Mouse (Mus musculus) cerebellum, postnatal 4 days (tissue): ENCODE results near the gene Tnp2.

Source experiments
- DNase-seq, 2 experiments: peaks; one replicate each; pipeline ENCODE4 v3.0.0; 2022; ENCODE audit warnings: low spot score in 2 of 2, mixed read lengths in 1 of 2

Gene Tnp2

DNA sequence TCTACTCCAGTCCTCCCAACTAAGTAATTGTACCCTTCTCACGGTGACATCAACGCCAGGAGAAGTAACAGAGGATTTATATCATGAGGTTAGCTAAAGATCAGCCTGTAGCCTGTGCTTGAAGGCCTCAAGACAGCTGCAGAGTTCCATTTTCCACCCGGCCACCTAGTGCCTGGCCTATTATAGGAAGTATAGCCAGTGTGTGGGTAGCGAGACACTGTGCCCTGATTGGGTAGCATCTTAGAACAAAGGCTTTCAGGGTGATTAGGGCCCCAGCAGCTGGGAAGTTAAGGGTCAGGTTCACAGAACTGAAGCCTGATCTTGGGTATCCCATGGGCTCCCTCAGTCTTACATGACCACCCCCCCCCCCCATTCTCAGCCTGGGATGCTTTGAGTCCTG is 406 bp upstream of the Tnp2 start:
- DNase-seq, result no peak

DNA sequence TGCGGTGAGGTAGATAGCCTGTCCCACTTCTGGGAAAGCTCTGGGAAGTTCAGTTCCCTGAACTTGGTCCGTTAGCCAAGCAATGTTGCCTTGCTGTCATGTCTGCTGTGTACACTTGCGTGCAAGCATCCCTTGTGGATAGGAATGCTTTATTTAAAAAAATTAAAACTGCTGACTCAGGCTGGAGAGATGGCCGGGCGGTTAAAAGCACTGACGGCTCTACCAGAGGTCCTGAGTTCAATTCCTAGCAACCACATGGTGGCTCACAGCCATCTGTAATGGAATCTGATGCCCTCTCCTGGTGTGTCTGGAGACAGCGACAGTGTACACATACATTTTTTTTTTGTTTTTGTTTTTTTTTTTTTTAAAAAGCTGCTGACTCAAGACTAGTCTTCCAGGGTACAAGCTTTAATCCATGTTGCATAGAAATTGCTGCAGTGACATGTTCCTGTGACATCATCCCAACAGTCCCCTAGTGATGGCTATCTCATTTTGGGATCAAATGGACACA is 857 bp downstream of the Tnp2 start:
- DNase-seq, result no peak

DNA sequence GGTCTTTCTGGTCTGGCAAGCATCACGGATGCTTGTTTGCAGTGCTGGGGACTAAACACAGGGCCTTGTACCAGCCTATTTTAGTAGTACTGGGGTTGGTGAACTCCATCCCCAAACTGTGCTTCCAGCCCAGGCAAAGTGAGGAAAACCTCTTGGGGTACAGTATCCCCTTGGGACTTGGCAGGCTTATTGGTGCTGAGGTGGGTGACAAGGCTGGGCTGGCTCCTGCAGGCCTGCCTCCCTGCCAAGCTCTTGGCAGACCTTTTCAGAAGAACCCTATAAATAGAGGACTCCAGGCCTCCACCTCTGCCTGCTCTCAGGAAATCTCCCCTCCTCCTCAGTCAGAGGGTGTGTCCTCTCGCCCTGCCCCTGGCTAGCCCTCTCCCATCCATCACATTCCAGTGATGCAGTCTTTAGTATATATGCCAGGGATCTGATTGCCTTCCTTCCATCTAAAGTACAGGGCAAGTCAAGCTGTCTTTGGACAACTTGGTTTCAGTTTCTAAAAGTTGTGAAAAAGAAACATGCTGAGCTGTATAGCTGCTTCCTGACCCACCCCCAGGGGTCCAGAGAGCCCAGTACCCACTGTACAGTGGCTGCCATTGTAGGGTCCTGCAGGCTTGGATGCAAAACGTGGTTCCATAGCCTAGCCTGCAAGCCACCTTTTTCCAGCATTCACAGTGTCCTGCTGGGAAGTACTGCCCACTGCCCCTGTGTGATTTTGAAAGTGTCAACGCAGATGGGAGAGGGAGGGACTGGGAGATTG is 1.5 kb downstream of the Tnp2 start:
- no peak for DNase-seq

DNA sequence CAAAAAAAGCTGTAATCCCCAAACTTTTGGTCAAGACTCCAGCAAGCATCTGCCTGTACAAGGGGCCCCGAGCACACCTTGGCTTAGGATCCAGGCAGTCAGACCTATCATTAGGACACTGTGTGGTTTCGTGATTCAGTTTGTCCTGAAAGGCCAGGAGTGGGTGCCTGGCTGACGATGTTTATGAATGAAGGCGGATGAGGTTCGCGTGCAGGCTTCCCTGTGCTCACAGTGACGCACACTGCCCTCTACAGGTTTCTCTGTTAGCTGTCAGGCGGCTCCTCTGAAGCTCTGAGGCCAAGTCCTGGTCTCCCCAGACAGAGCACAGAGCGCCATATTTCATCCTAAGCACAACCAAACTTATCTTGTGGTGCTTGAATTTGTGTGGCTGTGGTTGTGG is 2.2 kb downstream of the Tnp2 start:
- DNase-seq, result peak; percentile 60 to 78

DNA sequence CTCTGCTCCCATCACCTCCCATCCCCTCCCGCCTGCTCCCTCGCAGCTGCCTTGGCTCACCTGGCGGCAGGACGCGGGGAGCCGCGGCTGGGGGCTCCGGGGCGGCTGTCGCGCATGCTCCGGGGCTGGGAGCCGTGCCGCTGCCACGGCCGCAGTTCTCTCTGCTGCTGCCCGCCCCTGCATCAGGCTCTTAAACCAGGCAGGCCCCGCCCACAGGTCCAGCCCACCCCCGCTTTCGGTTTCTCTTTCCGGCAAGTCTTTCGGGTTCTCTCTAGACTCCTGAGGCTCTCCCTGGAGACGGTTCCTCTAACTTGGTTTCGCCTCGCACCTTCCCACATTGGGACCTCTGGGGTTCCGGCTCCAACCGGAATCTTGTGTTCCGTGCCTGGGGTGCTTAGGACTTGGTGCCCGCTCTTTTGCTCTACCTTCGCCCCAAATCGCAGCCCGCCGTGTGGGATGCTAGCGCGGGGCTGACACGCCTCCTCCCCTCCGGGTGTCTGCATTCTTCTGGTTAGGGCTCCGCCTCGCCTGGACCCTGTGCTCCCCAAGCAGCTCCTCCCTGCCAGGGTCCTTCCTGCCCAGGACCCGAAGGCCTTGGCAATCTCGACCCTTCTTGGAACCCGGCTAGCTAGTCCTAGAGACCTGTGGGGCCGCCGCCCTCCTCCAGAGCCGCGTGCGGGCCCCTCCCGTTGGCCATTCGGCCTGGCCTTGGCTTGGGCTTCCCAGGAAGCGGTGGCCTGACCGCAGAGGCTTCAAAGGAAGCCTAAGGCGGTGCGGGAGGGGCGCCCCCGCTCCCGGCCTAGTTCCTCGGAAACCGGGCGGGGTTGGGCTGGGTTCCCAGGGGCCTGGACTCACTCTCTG is 2.9 kb downstream of the Tnp2 start, which contains the start of gene Socs1:
TSS of gene Socs1 (minus strand) at position 166 of the 861 bp plus-strand sequence.
- DNase-seq, result peak; percentile 61 to 81

DNA sequence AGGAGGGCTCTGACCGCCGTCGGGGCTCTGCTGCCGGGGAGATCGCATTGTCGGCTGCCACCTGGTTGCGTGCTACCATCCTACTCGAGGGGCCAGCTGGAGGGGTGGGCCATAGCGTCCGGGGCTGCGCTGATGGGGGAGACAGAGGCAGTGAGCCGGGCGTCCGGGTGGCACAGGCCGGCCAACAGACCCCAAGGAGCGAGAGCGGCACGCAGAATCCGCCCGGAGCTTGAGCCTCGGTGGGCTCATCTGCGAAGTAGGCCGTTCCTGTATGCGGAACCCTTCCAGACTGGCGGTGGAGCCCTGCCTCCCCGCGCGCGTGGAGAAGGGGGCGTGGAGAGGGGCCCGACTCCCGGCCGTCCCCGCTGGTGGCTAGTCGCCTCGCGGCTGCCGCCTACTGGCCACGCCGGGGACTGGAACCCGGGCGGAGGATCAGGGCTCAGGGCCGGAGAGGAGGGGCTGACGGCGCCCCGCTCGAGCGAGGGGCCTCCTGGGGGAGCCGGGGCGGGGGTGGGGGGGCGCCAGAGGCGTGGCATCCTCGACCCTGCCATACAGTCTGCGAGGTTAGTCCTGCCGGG is 3.6 kb downstream of the Tnp2 start:
- DNase-seq, result peak; percentile 96 to 98

DNA sequence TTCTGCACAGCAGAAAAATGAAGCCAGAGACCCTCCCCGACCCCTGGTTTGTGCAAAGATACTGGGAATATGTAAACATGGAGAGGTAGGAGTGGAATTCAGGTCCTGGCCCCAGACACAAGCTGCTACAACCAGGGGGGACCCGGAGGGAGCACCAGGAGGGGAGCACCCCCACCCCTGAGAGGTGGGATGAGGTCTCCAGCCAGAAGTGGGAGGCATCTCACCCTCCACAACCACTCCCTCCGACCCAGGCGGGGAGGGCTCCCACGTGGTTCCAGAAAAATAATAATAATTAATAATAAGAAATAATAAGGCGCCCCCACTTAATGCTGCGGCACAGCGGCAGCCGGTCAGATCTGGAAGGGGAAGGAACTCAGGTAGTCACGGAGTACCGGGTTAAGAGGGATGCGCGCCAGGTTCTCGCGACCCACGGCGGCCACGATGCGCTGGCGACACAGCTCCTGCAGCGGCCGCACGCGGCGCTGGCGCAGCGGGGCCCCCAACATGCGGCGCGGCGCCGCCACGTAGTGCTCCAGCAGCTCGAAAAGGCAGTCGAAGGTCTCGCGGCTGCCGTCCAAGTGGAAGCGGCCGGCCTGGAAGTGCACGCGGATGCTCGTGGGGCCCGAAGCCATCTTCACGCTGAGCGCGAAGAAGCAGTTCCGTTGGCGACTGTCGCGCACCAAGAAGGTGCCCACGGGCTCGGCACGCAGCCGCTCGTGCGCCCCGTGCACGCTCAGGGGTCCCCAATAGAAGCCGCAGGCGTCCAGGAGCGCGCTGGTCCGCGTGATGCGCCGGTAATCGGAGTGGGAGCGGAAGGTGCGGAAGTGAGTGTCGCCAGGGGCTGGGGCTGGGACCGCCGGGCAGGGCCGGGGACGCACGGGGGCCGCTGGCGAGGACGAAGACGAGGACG is 4.3 kb downstream of the Tnp2 start:
- peak in 1 of 2 experiments; percentile 49 for DNase-seq

DNA sequence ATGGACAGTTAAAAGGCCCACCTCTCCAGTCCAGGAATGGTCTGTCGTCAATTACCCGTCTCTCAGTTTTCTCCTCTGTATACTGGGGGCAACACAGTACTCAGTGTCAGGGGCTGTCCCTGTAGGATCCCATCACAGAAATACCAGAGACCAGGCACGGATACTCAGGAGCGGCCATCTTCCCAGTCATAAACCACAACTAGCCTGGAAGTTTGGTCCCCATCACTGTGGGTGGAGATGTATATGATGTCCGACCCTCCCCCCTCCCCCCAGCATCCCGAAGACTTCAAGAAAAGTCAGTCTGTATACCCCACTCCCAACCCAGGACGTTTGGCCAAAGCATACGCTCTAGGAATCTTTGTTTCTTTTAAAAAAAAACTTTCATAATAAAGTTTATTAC is 5.0 kb downstream of the Tnp2 start:
- DNase-seq, result no peak

DNA sequence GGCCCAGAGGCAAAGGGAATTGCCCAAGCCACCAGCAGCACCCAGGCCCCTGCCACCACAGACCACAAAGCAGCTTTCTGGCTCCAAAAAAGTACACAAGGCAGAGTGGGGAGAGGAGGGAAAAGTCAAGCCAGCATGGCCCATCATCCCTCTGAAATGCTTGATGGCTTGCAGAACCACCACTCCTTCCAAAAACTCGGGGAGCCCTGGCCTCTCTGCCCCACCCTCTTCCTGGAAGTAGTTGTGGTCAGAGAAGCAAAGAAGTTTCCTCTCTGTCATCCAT is 5.4 kb downstream of the Tnp2 start:
- no peak for DNase-seq

DNA sequence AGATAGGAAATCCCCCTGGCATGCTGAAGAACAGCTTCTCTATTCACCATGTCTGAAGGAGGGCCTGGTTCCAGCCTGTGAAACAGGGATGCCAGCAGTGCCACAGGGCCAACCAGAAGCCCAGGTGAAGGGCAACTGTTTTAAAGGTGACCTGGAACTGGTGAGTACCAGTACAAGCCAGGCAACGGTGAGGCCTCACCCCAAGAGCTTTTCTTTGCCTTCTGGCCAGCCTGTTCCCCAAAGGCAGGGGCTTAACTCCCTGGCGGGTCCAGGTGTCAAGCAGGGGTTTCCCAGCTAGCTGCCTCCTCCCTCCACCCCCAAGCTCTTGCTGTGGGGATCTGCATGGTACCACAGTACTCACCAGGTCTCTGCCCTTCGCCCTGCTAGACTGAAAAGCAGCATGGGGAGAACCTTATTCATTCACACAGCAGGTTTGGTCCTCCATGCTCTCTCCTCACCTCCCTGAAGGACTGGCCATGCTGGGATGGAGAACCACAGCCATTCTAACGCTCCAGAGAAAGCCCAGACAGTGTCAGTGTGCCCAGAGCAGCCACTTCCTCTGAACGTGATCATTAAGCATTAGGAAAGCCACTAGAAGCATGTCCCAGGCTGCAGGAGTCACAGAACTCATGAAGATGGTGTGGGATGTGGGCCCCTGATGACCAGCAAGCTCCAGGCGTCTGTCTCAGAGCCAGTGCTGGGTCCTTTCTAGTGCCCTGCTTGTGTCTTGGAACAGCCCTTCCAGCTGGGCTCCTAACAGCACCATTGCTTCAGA is 5.9 kb downstream of the Tnp2 start:
- DNase-seq, result no peak

DNA sequence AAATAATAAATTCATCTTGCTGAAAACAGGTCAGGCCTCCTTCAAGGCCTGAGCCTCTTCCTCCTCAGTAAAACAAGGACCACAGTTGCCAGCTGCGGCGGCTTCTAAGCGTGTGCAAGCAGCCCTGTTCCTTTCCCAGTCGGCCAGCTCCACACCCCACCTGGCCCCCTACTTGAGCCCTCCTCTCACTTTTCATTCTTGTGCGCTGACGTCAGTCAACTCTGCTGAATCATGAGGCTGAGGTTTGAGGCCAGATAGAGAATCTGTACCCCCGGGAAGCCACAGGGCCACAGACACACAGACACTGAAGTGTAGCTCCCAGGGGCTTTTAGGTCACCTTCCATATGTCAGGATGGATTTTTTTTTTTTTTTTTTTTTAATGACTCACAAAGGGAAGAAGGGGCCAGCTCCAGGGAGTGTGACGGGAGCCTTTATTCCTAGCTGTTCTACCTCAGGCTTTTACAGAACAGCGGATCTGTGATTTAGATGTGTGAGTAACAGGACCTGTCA is 6.5 kb downstream of the Tnp2 start:
- DNase-seq, result no peak

DNA sequence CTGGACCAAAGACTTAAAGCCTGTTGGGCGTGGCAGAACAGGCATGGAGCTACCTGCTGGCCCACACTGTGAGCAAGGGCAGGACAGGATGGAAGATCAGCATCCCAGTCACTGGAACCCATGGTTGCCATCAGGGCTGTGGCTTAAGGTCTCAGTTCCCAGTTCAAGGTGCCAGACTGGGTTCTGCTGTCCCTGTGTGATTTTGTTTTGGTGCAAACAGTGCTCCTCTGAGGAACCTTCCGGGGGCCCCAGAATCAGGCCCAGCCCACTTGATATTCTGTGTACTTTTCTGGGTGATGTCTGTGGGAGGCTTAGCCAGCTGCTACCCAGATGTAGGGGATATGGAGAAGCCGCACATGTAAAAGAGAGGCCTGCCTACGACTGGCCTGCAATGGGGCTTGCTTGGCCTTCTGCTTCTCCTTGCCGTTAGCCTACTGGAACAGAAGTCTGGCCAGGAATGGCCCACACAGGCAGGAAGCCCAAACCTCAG is 7.8 kb downstream of the Tnp2 start:
- DNase-seq, result no peak

DNA sequence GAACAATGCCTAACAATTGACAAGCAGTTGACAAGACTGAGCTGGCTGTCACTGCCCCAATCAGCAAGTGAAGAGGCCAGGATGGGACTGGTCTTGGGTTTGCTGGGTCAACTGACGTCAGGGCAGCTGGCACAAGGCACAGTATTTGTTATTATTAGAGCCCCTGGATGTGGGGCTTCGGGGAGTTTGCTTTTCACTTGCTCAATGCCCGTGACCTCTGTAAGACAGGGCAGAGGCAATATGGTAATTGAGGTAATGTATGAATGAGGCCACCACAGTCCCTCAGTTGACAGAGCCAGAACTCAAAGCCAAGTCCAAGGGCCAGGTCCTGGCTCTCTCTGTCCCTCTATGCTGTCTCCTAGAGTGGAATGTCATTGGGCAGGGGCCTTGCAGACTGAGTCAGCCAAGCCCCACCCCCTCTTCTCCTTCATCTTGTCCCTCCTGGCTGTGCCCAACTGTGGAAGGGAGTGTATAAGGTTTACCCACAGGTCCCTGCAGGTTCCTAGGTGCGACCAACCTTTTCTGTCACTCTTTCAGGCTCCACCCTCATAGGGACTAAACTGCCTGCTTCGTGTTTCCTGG is 10.8 kb downstream of the Tnp2 start:
- DNase-seq, result no peak

DNA sequence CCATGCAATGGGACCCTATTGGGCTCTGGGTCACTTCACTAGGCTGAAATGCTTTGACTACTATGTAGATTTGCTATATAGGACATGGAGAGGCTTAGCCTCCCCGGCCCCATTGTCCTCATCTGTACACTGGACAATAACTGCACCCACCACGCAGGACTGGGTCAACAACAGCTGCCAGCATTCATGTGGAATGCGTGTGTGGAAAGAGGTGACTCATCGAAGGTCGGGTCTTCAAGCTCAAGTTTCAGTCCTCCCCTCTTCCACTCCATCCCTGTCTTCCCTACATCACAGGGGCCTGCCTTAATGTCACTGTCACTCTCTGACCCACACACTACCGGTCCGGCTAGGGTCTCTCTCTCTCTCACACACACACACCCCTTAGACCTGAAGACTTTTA is 12.1 kb downstream of the Tnp2 start:
- DNase-seq, result no peak

DNA sequence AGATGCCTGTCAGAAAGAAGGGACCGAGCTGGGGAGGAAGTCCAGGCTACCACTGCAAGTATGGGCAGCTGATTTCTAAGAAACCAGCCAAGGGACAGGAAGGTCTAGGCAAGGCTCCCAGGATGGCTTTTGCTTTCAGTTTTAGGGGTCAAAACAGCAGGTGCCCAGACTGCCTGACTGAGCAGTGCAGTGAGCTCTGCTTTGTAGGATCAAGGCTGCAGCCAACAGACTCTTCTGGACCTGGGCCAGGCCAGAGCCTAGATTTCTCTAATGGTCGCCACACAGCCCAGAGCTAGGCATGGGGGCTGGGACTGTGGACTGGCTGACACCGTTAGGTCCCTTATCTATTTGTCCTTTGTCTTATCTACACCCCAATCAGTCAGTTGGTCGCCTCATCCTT is 13.7 kb downstream of the Tnp2 start:
- DNase-seq, result no peak

DNA sequence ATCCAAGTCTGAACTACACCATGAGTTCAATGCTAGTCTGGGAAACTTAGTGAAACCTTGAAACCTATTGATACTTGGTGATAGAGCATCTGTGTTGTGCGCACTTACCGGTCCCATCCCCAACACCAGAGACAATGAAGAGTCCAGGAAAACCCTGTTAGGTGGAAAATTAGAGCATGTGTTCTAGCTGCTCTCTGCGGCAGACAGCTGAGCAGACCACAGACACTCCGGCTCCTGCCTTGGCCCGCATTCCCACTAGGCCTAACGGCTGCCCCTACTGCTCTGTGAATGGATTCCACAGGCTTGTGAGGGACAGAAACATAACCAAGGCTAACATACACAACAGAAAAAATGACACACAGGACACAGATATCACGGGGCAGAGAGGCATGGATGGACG is 14.9 kb downstream of the Tnp2 start:
- DNase-seq, result no peak

DNA sequence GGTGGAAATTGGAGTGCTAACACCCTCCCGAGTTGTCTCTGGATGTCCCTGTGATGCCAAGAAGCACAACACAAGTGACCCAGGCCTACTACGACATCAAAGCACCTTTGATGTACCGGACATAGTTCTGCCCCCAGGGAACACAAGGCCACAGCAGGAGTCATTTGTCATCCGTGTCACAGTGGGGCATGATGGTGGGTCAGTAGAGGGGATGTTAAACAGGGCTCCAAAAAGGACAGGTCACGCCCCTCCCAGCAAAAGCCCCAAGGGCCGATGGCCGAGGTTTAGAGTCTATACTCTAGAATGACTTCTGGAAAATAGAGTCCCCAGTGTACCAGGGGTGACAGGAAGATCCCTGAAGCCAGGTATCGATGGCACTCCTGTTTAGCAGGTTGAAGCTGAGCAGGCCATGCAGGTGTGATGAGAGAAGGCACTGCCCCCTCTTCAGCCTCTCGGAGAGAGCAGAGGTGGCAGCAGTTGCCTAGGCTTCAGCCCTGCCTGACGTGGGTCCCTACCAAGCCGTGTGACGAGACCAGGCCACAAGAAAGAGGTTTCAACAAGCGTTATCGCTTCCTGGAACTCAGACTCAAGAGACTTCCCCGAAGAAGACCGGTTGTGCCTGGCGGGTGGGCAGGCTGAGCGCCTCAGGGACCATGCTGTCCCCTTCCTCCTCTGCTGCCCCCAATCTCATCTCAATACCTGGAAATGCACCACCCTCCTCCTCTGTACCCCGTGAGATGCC is 16.5 kb downstream of the Tnp2 start:
- DNase-seq, result no peak

DNA sequence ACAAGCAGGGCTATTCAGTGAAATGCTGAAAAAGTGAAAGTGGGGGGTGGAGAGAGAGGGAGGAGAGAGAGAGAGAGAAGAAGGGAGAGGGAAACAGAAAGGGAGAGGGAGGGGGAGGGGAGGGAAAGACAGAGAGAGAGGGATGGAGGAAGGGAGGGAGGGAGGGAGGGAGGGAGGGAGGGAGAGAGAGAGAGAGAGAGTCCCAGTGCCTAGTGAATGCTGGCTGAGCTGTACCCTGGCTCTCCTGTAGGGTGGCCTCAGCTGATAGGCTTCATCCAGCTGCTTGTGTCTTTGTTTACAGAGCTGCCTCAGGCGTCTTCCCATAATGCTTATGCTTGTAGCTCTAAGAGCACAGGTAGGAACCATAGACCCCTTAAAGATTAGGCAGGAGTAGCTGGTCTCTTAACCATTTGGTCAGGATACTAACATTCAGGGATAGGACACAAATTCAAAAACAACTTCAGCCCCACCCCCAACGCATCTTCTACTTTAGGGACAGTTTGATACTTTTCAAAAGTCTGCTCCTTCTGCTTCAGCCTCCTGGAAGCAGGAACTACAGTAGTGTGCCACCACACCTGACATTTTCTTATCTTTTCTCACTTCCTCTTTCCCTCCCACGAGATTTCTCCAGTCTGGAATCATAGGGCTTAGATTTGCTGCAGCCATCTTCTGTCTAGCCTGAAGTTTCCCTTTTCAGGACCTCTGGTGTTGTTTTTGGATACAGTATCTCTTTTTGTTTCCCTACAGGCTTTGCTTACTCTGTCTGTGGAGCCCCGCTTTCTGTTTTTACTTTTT is 17.7 kb downstream of the Tnp2 start:
- no peak for DNase-seq

DNA sequence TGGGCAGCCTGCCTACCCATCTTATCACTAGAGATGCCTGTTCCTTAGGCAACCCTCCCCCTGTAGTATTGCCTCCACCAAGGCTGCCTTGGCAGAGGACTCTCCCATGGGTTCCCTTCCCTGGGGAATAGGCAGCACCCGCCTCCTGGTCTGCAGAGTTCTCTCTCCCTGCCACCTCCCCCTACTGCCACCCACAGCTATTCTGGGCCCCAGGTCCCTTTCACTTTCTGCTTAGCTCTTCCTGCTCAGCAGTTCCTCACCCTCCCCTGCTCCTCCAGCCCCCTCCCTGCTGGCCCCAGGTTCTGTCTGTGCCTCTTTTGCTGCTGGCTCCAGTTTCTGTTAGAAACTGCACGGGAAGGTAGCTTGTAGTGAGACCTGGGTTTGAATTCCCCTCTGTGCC is 18.8 kb downstream of the Tnp2 start:
- DNase-seq, result no peak
